Mouse (Mus musculus) A20 (cell line): ENCODE results near the gene Pnpla5.
"Not testable (repeated sequence)": the region's sequence is repeated elsewhere in the genome, so short reads cannot be mapped to it uniquely, and the experiment has no call there.

Experiments
- DNase-seq: peaks from one replicate; pipeline ENCODE4 v3.0.0-alpha.2; 2011; ENCODE audit warnings: low read depth, low spot score

The Pnpla5 gene

DNA sequence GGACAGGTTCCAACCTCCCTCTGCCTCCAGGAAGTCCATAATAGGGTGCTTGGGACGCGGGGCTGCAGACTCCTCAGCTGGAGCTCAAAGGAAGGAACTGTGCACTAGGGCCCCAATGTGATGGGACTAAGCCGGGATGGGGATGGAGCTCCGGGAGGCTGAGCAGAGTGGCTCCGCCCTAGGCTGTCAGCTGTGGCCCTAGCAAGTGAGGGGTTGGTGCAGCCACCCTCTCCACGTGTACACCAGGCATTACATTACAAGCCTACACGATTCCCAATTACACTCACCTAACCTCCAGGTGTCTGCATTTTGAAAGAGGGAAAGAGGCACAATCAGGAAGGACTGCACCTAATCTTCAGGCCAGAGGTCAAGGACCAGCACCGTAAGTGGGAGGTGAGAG is at the start of gene Pnpla5:
Gene Pnpla5, minus strand, starts transcription at position 101 of the 400 bp plus-strand sequence.
- DNase-seq, result no peak

DNA sequence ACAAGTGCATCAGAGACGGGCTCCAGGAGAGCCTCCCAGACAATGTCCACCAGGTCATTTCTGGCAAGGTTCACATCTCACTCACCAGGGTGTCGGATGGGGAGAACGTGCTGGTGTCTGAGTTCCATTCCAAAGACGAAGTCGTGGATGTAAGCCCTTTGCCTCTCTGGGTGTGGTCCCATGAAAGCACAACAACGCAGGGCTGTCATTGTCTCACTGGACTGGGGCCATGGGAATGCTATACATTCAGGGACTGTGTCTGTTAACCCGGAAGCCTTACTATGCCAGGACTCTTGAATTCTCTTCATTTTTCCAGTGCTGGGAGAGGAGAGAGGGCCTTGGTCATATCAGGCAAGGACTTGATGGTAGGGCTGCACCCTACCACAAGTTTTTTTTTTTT is 48.2 kb upstream of the Pnpla5 start:
- no peak for DNase-seq

GRCm38 (mm10) chr15:84169511-84169910 is 46.5 kb upstream of the Pnpla5 start:
- DNase-seq, result no peak

GRCm38 (mm10) chr15:84168170-84169161 is 45.5 kb upstream of the Pnpla5 start:
- DNase-seq, result no peak

DNA sequence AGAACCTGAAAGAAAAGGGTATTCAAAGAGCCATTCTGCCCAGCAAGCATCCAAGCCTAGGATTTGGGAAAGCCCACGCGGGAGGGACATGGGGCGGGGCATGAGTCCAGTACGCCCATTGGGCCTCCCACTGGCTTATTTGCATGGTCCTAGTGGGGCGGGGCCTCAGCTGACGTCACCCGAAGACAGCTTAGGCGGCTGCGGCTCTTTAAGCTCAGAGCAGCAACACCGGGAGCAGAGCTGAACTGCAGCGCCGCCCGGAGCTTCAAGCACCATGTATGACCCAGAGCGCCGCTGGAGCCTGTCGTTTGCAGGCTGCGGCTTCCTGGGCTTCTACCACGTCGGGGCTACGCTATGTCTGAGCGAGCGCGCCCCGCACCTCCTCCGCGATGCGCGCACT is 44.6 kb upstream of the Pnpla5 start, which contains the start of gene Pnpla3:
Gene Pnpla3, plus strand, starts transcription at position 238 of the 400 bp plus-strand sequence.
- peak; percentile 73 for DNase-seq

DNA sequence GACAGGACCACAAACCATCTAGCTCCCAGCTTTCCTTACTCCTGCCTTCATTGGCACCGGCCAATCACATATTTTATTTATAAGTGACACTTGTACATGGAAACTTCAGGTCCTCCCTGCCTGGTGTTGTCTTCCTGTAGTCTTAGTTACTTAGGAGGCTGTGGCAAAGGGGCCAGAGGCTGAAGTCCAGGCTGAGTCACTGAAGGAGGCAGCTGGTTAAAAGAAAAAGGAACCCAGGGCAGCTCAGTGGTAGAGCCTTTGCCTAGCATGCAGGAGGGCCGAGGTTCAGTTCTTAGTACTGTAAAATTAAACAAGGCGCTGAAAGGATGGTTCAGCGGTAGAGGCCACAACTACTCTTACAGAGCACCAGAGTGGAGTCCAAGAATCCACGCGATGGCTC is 43.8 kb upstream of the Pnpla5 start:
- DNase-seq, result no peak

DNA sequence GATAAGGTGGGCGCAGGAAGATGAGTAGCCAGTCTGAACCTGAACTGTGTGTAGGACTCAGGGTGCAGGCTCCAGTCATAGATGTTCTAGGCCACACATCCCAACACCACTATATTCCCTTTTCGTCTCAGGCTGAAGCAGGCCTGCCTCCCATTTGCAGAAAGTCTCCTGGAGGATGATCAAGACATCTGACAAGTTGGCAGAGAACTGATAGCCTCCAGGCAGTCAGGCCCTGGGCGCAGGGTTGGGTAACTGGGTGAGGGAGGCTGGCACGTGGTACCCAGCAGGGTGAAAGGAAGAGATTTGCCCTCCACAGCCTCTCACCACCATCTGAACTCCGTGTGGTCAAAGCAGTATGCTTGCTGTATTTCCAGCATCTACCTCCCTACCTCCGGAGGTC is 38.9 kb upstream of the Pnpla5 start:
- no peak for DNase-seq

GRCm38 (mm10) chr15:84157530-84157929 is 34.6 kb upstream of the Pnpla5 start:
- not testable (repeated sequence) for DNase-seq

DNA sequence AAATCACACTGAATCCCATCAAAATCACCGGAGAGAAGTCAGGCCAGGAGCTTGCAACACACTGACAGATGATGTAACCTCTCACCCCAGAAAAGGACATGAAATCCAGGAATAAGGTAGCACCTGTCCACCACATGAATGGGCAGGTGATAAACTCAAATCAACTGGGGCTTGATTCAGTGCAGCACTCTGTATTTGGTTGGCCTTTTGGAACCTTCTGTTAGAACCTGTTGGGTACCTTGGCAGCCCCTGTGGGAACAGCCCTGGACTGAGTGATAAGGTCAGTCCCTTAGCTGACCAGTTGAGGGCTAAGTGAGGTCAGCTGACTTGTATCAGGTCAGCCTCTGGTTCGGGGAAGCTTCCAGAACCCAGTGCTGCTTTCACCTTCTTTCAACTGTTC is 33.2 kb upstream of the Pnpla5 start:
- no peak for DNase-seq

GRCm38 (mm10) chr15:84140929-84141328 is 18.0 kb upstream of the Pnpla5 start:
- no peak for DNase-seq

GRCm38 (mm10) chr15:84140109-84140508 is 17.1 kb upstream of the Pnpla5 start:
- DNase-seq, result no peak

- DNase-seq, result no peak
Measured at GRCm38 (mm10) chr15:84139592-84140005, 16.6 kb upstream of the Pnpla5 start.

DNA sequence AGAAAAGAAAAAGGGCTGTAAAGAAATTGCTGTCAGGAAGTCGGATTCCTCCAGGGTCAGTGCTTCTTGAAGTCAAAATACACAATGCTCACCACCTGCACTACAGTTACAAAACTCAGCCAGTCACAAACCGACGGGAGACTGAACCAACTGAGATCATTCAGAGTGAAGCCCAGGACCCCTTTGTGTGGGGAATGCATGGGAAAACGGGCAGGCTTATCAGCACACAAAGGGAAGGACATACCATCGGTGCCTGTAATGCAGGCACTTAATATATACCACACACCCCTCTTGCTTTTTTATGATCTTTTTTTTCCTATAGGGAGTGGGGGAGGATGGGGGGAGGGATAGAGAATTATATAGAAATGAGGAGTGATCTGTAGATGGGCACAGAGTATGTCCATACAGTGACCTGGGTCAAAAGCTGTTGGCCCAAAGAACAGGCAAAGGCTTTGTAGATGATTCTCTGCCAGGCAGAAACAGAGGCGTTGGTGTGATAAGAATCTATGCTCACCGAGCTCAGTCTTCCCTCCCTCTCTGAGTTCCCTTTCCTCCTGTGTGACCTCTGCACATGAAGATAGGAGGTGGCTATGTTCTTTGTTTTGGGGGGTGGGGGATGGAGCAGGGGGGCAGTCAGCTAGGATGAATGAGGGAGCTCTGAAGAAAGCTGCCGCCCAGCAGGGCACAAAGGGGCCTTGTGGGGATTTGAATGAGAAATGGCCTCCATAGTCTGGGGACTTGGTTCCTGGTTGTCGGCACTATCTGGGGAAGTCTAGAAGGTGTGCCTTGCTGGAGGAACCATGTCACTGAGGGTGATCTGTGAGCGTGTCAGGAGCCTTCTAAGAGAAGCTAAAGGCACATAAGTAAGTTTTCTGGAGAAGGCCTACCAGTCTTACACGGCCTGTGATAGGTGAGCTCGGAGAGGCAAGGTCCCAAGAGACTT is 13.8 kb upstream of the Pnpla5 start:
- no peak for DNase-seq

DNA sequence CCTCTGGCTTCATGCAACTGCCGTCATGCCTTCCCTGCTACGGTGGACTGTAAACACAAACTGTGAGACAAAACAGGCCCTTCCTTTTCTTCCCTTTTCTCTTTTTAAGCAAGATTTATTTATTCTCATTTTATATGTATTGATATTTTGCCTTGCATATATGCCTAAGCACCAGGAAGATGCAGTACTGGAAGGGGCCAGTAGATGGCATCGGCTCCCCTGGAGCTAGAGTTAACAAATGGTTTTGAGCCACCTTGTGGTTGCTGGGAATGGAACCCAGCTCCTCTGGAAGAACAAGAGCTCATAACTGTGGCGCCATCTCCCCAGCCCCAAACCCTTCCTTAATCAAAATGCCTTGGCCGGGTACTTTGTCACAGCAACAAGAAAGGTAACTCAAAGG is 12.5 kb upstream of the Pnpla5 start:
- DNase-seq, result peak; percentile 68

- DNase-seq, result no peak
Measured at GRCm38 (mm10) chr15:84133440-84133839, 10.5 kb upstream of the Pnpla5 start.

DNA sequence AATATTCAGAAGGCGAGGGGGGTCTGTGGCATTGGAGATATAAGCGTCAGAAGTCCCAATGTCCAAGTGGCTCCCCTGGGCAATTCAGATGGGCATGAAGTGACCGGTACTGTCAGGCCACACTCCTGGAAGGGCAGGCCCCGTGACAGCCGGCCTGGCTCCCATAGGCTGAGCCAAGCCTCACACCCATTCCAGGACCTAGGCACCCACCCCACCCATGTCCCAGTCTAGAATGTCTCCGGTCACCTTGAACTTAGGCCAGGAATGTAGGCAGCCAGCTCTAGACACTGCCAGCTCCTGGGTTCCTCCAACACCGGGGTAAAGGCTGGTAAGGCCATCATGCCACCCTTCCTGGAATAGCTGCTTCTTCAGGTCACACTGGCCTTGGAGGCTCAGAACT is 9.0 kb upstream of the Pnpla5 start:
- DNase-seq, result no peak

DNA sequence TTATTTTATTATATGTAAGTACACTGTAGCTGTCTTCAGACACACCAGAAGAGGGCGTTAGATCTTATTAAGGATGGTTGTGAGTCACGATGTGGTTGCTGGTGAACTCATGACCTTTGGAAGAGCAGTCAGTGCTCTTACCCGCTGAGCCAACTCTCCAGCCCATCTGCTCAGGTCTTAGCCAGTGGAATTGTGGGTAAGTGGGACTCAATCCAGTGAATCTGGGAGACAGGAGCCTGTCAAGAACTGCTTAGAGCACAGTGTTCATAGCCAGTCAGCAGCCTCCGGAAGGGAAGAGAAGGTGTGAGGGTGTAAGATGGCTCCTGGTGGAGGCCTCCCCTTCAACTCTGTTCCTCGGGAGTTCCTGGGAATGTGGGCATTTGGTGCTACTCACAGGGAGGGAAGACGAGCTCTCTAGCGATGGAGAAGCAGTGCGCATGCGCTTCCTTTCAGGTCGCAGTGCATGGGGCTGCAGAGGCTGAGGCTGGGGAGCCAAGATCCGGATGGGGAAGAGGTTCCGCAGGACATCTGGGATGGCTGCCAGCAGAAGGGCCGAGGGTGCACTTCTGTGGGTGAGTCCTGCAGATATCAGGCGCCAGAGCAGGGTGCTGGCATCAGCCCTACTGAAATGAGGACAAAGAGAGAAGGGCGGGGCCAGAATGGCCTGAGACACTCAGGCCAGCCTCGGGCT is 8.3 kb upstream of the Pnpla5 start:
- no peak for DNase-seq

GRCm38 (mm10) chr15:84126871-84127270 is 3.9 kb upstream of the Pnpla5 start:
- peak; percentile 37 for DNase-seq

DNA sequence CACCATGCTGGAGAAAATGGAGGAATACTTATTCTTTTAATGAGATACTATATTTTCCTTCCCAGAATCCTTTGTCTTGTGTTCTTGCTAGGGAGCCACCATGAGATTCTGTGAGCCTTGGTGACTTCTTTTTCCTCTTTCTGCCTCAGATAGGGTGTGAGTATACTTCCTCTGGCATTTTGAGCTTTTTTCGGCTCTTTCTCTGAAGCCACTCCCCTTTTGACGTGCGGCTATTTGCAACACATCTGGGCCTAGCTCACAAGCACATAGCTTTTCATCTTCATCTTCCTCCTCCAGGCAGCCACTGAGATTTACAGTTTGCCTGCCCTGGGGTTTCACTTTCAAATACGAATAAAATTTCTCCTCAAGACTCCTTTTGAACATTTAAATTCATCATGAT is 3.5 kb upstream of the Pnpla5 start:
- DNase-seq, result peak; percentile 1

DNA sequence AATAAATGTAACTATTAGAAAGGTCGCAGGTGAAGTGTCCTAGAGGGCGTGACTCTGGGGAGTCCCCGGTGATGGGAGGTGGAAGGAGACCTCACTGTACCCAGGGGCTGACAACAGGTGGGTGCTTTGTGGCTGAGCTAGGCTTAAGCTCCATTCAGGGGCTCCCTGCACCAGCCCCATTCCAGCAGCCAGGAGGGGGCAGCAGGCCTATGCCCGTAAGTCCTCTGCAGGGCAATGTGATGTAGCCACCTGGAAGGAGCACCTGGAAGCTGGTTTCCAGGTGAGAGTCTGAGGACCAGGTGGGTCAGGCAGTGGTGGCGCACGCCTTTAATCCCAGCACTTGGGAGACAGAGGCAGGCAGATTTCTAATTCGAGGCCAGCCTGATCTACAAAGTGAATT is 1.1 kb upstream of the Pnpla5 start:
- DNase-seq, result no peak

DNA sequence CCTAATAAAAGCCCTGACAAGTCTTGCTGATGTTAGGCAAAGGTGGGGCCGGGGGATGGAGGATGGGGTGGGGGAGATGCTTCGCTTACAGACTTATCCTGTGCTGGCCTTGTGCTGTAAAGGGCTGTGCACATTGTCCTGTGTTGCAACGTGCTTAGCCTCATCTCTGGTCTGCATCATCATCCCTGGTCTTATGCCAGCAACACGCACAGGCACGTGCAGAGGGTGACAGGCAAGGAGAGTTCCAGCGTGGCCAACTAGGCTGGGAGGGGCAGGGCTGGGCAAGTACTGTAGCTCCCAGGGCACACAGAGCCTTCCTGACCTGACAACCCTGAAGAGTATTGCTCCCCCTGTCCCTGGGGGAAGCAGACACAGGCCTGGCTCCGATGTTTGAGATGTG is 1.9 kb downstream of the Pnpla5 start:
- DNase-seq, result no peak

DNA sequence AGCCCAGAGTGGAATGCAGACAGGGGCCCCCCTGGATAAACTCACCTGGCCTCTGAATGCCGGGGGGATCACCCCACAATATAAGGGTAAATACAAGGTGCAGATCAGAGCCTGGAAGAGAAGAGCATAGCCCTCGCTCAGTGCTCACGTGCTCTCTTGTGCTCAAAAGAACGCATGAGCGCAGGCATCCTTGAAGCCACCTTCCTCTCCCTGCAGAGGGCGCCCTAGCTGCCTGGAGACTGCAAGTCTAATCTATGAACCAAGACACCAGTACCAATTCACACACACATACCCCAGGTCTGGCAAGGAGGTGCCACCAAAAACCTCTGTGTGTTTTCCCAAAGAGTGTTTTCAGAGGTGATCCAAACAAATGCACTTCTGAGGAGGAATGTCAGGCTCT is 2.4 kb downstream of the Pnpla5 start:
- peak; percentile 50 for DNase-seq
